Mouse (Mus musculus) spleen, postnatal 0 days (tissue): Measurements from ENCODE around the gene Arhgef15. TPM values are rescaled to one million over a fixed set of nuclear protein-coding genes. Genes with fewer than 3 reads are reported as not detected.

Source experiments
- polyA plus RNA-seq: library from polyadenylated mRNA; unstranded; fragments of >200 nt; fragmentation: Nextera tagmentation; extraction: Ambion mirVana; gene quantifications from 2 replicates; pipeline ENCODE4 v1.2.1, GENCODE M21; 2015

Arhgef15 gene
- polyA plus RNA-seq, result 3.7 and 4.0 TPM in 2 replicates

DNA sequence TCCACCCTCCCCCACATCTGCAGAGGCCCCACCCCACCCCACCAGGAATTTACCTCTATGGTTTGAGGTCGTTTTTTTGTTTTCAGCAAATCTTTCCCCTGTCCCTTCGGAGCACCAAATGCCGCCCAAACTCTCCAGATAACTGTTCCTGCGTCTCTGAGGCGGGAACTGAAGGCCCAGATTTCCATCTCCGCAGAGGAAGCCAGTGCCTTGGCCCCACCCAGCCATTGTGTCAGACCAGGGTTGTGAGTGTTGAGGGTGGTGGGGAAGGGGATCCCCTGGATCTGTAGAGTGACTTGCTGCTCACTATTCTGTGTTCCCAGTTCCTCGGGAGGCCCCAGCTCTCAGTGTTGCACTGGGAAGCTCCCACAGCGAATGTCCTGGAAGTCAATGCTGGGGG lies at the start of gene Arhgef15:
Gene Arhgef15 (minus strand): TSS at position 173 of the 400 bp plus-strand sequence.

DNA sequence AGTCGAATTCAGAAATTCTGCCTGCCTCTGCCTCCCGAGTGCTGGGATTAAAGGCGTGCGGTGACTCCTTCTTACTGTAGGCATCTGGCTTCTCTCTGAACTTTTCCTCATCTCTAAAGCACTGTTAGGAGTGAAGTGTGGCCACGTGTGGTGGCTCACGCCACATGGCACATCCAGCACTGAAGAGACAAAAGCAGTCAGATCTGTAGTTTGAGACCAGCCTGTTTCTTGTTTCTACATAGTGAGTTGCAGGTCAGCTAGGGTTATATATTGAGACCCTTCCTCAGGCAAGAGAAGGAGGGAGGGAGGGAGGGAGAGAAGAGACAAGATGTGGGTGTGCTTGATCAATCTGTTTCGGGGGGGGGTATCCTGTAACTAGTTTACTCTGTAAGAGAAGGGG lies 17.8 kb upstream of the Arhgef15 start, which contains the start of gene Rangrf:
Gene Rangrf (minus strand): TSS at position 101 of the 400 bp plus-strand sequence.

DNA sequence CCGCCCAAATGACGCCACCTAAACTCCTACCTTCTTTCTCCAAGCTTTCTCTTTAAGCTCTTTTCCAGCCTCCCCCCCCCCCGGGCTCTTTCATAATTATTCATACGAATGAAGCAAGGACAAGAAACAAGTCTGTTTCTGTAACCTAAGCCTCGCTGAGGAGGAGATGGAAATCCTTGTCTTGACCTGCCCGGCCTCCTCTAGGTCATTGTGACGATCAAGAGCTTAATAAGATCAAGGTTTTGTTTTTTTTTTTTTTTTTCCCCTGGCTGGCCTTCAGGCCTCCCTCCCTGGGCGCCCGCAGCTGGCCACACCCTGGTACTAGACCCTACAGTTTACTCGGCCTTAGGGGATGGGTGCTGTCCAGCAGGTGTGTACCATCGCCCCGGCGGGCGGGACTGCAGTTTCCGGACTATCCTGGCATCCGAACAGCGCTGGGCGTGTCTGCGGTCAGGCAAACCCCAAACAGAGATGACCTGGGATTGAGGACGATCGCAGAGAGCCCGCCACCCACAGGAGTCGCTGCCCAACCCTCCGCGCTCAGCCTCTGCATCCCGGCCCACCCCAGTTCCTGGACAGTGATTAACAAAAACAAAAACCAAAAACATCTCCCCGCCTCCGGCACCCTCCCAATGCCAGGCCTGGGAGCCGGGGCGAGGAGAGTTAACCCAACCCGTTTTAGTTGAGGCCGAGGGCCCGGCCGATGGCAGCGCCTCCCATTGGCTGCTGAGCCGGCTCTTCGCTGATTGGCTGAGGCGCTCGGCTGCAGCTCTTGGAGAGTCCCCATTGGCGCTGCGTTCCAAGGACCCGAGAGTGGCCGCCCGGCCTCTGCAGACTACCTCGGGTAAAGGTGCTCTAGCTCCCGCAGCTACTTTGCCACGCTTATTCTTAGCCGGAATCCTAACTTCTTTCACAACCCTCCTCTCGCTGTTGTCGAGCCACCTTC lies 10.3 kb upstream of the Arhgef15 start, which contains the start of gene Slc25a35:
Gene Slc25a35 (plus strand): TSS at position 795 of the 946 bp plus-strand sequence.

DNA sequence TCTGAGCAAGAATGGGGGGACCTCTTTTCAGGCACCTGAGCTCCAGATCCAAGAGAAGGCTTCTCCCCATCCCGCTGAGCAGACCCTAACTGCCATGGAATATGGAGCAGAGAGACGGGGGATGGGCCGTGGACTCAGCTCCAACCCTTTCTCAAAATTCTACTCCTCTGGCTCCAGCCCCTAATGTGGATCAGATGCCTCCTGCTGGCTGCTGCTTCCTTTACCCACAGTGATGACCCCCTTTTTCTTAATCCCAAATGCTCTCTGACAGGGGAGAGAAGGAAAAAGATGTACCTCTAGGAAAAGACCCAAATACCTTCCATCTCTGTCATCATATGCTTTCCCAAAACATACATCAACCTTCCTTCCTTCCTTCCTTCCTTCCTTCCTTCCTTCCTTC lies 30.3 kb downstream of the Arhgef15 start, which contains the start of gene Odf4:
Gene Odf4 (minus strand): TSS at position 101 of the 400 bp plus-strand sequence.

DNA sequence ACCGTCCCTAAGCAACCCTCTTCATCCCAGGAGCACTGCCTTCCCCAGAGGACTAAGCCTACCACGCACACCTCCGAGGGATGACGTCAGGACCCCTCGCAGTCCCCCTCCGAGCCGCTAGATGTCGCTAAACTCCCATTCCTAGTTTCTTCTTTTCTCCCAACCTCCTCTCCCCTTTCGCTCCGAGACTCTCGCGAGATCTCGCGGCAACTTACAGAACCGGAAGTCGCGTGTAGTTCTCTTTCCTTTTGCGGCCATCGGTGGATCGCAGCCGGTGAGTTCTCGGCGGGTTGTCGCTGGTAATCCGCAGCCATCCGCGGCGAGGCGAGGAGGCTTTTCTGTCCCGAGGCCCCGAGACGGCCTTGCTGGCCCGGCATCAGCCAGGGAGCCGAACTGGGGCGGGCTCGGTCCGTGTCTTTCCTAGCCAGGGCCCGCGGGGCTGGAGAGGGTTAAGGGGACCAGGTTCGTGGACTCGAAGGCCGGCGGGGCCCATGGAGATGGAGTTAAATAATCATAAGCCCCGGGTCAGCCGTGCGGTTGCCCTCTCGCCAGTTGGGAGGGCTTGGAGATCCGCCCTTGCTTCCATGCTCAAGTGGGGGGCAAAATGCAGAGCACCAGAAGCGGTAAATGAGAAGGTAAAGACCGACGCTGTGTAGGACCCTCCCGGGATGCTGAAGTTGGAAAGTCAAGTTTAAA lies 55.8 kb downstream of the Arhgef15 start, which contains the start of gene Rpl26:
Gene Rpl26 (plus strand): TSS at position 233 of the 696 bp plus-strand sequence.

Other genes starting within 250 kb of the Arhgef15 start
- gene Ndel1, start 85.6 kb downstream of the Arhgef15 start, polyA plus RNA-seq, result 42.3 and 50.9 TPM in 2 replicates
- 0.06 and 0.11 TPM in 2 replicates for gene Rnf222, start 68.9 kb downstream of the Arhgef15 start, polyA plus RNA-seq
- 915 and 947 TPM in 2 replicates for gene Rpl26, start 55.9 kb downstream of the Arhgef15 start, polyA plus RNA-seq
- gene Odf4, start 30.4 kb downstream of the Arhgef15 start, polyA plus RNA-seq, result not detected in 2 replicates
- 0.77 and 1.0 TPM in 2 replicates for gene Slc25a35, start 10.7 kb upstream of the Arhgef15 start, polyA plus RNA-seq
- 45.0 and 45.7 TPM in 2 replicates for gene Rangrf, start 17.7 kb upstream of the Arhgef15 start, polyA plus RNA-seq
- 36.9 and 37.1 TPM in 2 replicates for gene Pfas, start 51.0 kb upstream of the Arhgef15 start, polyA plus RNA-seq
- 20.3 and 21.5 TPM in 2 replicates for gene Ctc1, start 58.4 kb upstream of the Arhgef15 start, polyA plus RNA-seq
- 120 and 126 TPM in 2 replicates for gene Aurkb, start 88.2 kb upstream of the Arhgef15 start, polyA plus RNA-seq
- 8.3 and 9.8 TPM in 2 replicates for gene Borcs6, start 102.2 kb upstream of the Arhgef15 start, polyA plus RNA-seq
- gene Tmem107, start 113.3 kb upstream of the Arhgef15 start, polyA plus RNA-seq, result 39.0 and 47.7 TPM in 2 replicates
- 29.9 and 31.7 TPM in 2 replicates for gene Vamp2, start 131.0 kb upstream of the Arhgef15 start, polyA plus RNA-seq
- 4.2 and 7.6 TPM in 2 replicates for gene Per1, start 137.7 kb upstream of the Arhgef15 start, polyA plus RNA-seq
- 0.22 and 0.32 TPM in 2 replicates for gene Hes7, start 162.9 kb upstream of the Arhgef15 start, polyA plus RNA-seq
- gene 9130213A22Rik, start 165.1 kb upstream of the Arhgef15 start, polyA plus RNA-seq, result 0.07 and 0.32 TPM in 2 replicates
- gene Aloxe3, start 168.4 kb upstream of the Arhgef15 start, polyA plus RNA-seq, result 0.25 and 0.79 TPM in 2 replicates
- gene Alox12b, start 199.5 kb upstream of the Arhgef15 start, polyA plus RNA-seq, result not detected in 2 replicates
- 0.12 and 0.61 TPM in 2 replicates for gene Alox8, start 240.4 kb upstream of the Arhgef15 start, polyA plus RNA-seq